Mouse (Mus musculus) spleen, adult 12 weeks (tissue): ENCODE measurements around the gene Mms19.

Source experiments
- DNase-seq: peaks from one replicate; pipeline ENCODE4 v3.0.0; 2022; ENCODE audit warnings: low spot score

The Mms19 gene

DNA sequence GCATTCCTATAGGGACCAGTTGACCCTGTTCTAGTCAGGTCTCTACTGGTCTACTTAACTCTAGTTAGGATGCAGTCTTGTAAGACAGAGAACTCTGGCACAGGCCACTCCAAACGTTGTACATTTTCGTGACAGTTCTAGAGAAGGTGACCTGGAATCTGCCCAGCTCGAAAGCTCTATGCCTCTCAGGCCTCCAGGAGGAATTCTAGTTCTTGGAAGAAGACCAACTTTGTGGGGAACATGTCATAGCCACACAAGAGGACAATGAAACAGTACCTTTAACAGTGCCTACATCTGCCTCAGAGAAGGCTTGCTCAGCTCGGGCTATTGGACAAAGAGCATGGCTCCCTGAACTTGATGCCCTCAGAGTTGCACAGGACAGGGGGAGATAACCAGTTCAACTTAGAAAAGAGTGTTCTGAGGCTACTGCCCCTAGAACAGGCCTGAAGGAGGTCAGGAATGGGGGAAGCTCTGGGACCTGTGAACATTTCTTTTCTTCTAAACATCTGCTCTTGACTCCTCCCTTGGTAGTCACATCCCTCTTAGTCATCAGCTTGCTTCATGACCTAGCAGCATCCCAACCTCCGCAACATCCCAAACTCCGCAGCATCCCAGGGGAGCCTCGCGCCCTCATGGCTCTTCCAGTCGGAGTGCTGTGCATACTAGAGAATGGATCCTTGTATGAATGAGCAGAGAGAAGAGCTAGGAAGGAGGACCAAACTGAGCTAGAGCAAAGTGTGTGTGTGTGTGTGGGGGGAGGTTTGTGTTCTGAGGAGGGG is 18.0 kb upstream of the Mms19 start:
- DNase-seq, result no peak

GRCm38 (mm10) chr19:41997090-41997489 is 16.1 kb upstream of the Mms19 start:
- DNase-seq, result no peak

DNA sequence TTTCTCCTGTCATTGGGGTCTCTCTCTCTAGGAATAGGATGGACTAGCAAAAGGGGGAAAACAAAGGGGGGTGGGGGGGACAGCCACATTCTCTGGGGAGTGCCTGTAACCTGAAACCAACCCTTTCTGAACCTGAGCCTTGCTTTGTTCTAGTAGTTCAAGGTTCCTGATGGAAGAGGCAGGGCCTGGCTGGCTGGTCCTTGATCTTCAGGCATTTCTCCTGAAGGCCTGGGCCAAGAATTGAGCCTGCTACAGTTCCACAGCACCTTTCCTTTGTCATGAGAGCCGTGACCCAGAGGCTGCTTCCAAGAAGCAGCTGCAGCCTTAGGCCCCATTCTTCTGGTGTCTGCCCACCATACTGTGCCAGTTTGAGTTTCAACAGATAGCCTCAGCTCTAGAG is 14.5 kb upstream of the Mms19 start:
- no peak for DNase-seq

GRCm38 (mm10) chr19:41994023-41994422 is 13.1 kb upstream of the Mms19 start:
- DNase-seq, result no peak

DNA sequence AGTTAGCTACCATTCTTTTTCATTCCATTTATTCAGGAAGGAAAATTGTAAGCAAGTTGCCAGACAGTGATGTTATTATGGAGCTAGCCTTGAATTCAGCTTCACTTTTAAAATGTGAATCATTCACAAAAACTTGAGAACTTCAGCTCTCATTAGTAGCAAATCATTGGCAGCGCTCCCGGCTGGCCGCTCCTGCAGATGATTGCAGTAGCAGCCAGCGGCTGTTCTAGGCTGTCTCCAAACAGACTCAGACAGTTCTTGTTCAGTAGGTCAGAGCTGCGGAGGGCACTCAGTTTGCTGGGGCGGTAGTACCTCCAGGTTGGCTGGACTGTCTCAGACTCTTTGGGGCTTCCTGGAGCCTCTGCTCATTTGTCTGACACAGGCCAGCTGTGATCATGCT is 12.5 kb upstream of the Mms19 start:
- DNase-seq, result no peak

- DNase-seq, result no peak
Observed at GRCm38 (mm10) chr19:41992971-41993370, 12.0 kb upstream of the Mms19 start.

- DNase-seq, result no peak
Observed at GRCm38 (mm10) chr19:41991926-41992477, 11.0 kb upstream of the Mms19 start.

DNA sequence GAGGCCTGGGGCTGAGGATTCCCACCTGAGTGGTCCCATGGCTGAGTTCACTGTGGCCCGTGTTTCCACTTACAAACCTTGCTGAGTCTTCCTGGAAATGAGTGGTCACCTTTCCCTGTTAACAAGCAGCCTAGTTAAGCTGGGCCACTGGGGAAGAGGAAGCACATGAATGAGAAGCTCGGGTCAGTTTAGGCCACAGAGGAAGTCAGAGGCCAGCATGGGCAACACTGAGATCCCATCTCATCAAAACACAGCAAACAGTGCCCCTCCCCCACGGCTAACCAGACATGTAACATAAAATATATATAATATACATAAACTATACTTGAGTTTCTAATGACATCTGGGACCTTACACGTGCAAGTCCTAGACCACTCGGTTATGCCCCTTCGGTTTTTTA is 8.9 kb upstream of the Mms19 start:
- DNase-seq, result no peak

DNA sequence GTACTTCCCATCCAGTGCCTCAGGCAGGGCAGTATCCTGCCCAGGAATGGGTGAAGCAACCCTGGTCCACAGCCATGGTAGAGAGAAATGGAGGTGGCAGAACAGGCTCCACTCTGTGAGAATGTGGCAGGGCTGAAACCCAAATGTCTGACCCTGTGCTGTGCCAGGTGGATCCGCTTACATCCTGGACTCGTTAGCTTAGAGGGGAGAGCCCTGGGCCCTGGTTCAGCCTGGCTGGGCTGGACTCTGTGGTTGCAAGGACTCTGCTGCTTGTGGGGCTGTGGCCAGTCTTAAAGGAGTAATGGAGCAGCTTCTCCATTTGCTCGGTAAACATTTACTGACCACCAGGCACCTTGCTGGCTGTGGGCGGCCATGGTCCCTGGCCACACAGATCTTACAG is 6.2 kb upstream of the Mms19 start:
- no peak for DNase-seq

DNA sequence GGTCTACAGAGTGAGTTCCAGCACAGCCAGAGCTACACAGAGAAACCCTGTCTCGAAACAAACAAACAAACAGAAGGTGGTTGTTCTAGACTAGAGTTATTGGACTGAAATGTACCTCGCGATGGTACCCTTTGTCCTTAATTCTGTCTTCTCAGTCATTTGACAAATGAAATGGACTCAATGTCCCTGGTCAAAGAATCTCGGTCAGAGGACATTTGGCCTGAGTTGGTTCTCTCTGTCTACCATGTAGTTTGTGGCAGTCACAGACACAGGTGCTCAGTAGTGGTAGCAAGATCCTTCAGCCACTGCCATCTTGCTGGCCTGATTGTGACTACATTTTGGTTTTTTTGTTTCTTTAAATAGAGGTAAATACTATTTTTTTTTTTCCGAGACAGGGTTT is 5.0 kb upstream of the Mms19 start:
- DNase-seq, result no peak

DNA sequence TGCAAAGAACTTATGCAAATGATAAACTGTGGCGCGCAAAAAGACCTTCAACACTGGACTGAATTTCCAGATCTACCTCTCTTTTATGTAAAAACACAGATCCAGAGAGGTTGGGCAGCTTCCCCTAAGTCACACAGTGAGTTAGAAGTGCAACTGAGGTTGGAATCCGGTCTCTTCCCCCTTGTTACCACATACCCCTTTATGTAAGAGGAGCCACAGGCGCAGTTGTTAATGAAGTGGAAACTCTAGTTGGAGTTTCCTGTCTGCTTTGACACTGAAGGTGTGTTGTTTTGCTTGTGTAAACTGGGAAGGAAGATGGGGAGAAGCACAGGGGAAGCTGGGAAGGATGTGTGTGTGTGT is 1.8 kb upstream of the Mms19 start:
- DNase-seq, result no peak

DNA sequence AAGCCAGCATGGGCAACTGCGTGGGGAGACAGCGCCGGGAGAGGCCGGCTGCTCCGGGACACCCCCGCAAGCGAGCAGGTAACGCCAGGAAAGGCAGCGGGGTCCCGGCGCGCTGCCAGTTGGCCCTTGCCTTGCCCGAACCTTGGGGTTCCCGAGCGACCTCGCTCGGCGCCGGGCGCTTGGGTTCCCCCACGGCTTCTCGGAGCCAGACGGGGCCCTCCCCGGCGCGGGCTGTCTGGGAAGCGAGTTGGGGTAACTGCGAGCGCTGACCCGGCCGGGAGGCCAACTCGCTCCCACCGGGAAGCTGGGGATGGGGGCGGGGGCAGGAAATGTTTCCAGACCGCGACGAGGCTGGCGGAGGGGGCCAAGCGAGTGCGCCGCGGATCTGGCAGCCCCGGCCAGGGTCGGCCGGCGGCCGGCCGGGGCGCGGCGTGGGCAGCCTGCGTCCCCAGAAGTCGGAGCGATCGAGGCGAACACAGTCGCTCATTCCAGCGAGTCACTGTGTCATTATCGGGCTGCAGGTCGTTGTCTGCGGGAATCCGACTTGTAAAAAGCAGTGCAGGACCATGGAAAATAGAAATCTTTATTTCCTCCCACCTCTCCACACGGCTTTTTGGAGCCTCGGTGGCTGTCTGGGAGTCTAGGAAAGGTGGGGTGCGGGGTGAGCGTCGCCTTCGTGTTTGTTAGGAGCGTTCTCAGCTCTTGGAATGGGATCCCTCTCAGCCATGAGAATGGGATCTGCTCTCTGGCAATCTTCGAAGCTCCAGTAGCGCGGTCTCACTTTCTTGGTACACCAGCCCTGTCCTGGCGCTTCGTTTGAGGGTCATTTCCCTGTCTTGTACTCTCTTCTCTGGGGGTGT is 1.2 kb upstream of the Mms19 start:
- DNase-seq, result no peak

DNA sequence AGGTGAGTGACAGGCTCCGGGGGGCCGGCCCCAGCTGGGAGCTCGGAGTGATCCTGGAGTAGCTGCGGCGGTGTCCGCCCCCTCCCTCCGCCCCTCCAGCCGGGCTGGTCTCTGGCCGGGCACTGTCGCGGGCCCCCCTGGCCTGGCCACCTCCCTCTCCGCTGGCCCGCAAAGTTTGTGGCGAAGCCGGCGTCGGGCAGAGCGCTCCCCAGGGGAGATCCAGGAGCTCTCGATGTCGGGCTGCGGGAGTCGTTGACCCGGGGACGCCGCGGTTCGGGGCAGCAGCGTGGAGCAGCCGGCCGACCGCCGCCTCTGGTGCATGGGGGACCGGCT is 604 bp upstream of the Mms19 start, which contains the start of gene Ubtd1:
Gene Ubtd1 (plus strand): TSS at position 169 of the 333 bp plus-strand sequence.
- DNase-seq, result no peak

- DNase-seq, result no peak
Observed at GRCm38 (mm10) chr19:41980422-41980818, 537 bp downstream of the Mms19 start.

DNA sequence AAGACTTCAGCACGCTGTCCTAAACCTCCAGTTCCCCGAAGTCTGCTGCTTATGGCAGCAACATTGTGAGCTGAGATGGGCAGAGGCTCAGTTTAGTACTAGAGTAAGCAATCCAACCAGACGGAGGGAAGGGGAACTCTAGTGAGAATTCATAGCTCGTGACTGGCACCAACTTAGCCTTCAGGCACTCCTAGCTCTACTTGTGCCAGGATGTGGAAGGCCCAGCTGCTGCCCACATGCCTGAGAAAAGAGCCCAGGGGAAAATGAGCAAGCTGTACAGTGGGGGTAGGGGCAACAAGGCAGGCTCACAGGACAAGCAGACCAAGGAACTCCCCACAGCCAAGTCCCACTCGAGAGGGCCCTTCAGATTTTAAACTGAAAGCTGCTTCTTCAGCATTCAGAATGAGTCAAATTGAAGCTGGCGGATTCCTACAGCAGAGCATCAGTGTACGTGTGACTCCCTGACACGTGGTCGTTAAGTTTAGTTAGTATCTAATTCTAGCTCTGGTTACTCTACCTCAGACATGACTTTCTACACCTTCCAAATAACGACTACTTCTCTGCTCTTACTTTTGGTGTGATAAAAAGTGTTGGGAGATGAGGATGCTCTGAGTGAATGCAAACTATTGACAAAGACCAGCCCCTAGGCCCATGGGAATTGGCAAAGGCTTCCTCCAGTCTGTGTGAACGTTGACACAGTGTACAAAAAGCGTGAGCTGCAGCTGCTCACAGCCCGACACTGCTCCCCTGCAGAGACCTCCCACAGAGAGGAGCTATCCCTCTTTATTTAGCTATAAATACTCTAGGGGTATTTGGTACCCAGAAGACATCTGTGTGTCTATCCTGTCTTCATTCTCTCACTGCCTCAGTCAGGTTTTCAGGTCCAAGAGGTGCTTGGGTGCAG is 6.8 kb downstream of the Mms19 start:
- no peak for DNase-seq

- DNase-seq, result no peak
Observed at GRCm38 (mm10) chr19:41969618-41970017, 11.3 kb downstream of the Mms19 start.

GRCm38 (mm10) chr19:41953574-41953973 is 27.4 kb downstream of the Mms19 start:
- DNase-seq, result no peak

- no peak for DNase-seq
Observed at GRCm38 (mm10) chr19:41952287-41952686, 28.7 kb downstream of the Mms19 start.

DNA sequence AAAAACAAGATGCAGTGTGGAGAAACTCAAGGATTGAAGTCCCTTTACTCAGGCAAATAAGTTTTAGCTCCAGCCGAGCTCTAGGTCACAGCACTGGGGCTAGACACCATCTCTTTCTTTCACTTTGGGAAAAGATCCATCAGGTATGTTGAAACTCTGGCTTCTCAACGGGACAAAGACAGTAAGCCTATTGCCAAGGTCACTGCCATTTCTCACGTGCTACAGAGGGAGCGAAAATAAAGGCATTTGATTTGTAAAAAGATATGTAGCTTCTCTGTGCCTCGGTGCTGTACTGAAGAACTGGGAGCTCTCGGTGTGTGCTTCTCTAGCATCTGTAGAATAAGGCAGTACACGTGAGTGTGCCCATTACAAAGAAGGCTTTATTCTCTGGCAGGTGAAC is 37.1 kb downstream of the Mms19 start:
- DNase-seq, result no peak

- no peak for DNase-seq
Observed at GRCm38 (mm10) chr19:41938539-41938938, 42.4 kb downstream of the Mms19 start.

GRCm38 (mm10) chr19:41935921-41936320 is 45.0 kb downstream of the Mms19 start:
- no peak for DNase-seq

- DNase-seq, result no peak
Observed at GRCm38 (mm10) chr19:41934124-41934523, 46.8 kb downstream of the Mms19 start.
